Mouse (Mus musculus) heart, embryonic 13.5 days (tissue): ENCODE measurements around the gene Arhgap6. TPM values are rescaled to one million over a fixed set of nuclear protein-coding genes. Genes with fewer than 3 reads are reported as not detected.
"Not testable (repeated sequence)": the region's sequence is repeated elsewhere in the genome, so short reads cannot be mapped to it uniquely, and the experiment has no call there.

Experiments used
- ATAC-seq: fragments of 200-750 bp; cut with Nextera tagmentation; 2 replicates; pipeline ENCODE4 v1.8.0; 2017; ENCODE audit warnings: moderate TSS enrichment; ENCODE audit not compliant: insufficient number of reproducible peaks, low FRiP score, low TSS enrichment; ENCODE audit errors: extremely low read depth
- H3K27ac ChIP-seq: fragments of 300-500 bp; sonication (generic); replicated peaks from 2 replicates; pipeline ENCODE4 v1.5.1; 2015; ENCODE audit warnings: moderate library complexity, mild to moderate bottlenecking, inconsistent platforms
- H3K27me3 ChIP-seq: fragments of 300-500 bp; sonication (generic); replicated peaks from 2 replicates; pipeline ENCODE4 v1.6.1; 2015; ENCODE audit warnings: mild to moderate bottlenecking, inconsistent platforms
- H3K36me3 ChIP-seq: fragments of 300-500 bp; sonication (generic); 2 replicates; pipeline ENCODE4 v1.6.1; 2015; ENCODE audit warnings: mild to moderate bottlenecking, inconsistent platforms
- H3K4me1 ChIP-seq: fragments of 300-500 bp; sonication (generic); 2 replicates; pipeline ENCODE4 v1.6.1; 2015; ENCODE audit warnings: inconsistent platforms
- H3K4me2 ChIP-seq: fragments of 300-500 bp; sonication (generic); 2 replicates; pipeline ENCODE4 v1.6.1; 2015; ENCODE audit warnings: inconsistent platforms, mild to moderate bottlenecking, moderate library complexity
- H3K4me3 ChIP-seq: fragments of 300-500 bp; sonication (generic); 2 replicates; pipeline ENCODE4 v1.5.1; 2015; ENCODE audit warnings: moderate library complexity, mild to moderate bottlenecking, inconsistent platforms
- H3K9ac ChIP-seq: fragments of 300-500 bp; sonication (generic); 2 replicates; pipeline ENCODE4 v1.6.1; 2015; ENCODE audit warnings: inconsistent platforms, mild to moderate bottlenecking, moderate library complexity
- H3K9me3 ChIP-seq: fragments of 300-500 bp; sonication (generic); 2 replicates; pipeline ENCODE4 v1.6.1; 2016; ENCODE audit warnings: inconsistent platforms
- WGBS: fragments of 180-500 bp; shearing (Covaris S2); methylation state at CpG from one replicate; pipeline ENCODE4 v1.1.7; 2015; ENCODE audit warnings: mixed read lengths; 5-methylcytosine and 5-hydroxymethylcytosine counted together
- polyA plus RNA-seq: library from polyadenylated mRNA; unstranded; fragments of >200 nt; fragmentation: Nextera tagmentation; extraction: Ambion mirVana; gene quantifications from 2 replicates; pipeline ENCODE4 v1.2.1, GENCODE M21; 2015

Arhgap6 gene
- polyA plus RNA-seq, 1 experiment from 2014 or later = 9.9 TPM

DNA sequence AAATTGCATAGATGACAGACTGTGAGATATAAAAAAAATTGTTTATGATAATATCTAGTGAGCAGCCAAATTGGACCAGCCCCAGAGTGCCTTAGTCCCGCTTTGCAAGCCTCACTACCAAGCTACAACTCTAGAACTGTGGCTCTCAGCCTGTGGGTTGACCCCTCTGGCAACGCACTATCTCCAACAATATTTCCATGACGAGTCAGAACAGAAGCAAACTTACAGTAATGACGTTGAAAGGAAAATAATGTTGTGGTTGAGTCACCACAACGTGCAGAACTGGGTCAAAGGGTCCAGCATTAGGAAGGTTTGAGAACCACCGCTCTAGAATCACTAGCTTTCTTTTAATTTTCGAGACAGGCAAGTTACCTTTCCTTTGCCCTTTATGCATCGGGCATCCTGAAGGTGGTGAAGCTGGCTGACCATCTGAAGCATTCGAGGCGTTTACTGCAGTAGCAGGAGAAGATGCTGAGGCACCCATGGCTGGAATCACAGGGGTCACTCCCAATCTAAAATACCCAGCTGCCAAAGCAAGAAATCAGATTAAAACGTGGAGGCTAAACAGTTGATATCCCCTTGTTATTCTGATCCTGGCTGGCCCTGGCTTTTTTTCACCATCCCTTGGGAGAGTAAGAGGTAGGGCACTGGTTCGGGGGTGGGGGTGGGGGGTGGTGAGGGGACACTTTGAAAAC lies 524.3 kb downstream of the Arhgap6 start:
- 40% methylated on average over 12 of the region's 12 CpGs for WGBS
- peaks cover 20% of the 10 kb centered on the region for H3K36me3 ChIP-seq
- peaks cover 15% of the 10 kb centered on the region for H3K4me1 ChIP-seq
- H3K9ac ChIP-seq = peak overlapping the region; percentile 85
- no peaks in the 10 kb centered on the region for H3K27me3 ChIP-seq
- peak overlapping the region; percentile 83 for H3K27ac ChIP-seq
- no peaks in the 10 kb centered on the region; the same call in 1 of the 2 replicates for H3K9me3 ChIP-seq
- H3K4me2 ChIP-seq = peak overlapping the region; percentile 70
- peak overlapping the region; percentile 65 for H3K4me3 ChIP-seq
- no peak for ATAC-seq

DNA sequence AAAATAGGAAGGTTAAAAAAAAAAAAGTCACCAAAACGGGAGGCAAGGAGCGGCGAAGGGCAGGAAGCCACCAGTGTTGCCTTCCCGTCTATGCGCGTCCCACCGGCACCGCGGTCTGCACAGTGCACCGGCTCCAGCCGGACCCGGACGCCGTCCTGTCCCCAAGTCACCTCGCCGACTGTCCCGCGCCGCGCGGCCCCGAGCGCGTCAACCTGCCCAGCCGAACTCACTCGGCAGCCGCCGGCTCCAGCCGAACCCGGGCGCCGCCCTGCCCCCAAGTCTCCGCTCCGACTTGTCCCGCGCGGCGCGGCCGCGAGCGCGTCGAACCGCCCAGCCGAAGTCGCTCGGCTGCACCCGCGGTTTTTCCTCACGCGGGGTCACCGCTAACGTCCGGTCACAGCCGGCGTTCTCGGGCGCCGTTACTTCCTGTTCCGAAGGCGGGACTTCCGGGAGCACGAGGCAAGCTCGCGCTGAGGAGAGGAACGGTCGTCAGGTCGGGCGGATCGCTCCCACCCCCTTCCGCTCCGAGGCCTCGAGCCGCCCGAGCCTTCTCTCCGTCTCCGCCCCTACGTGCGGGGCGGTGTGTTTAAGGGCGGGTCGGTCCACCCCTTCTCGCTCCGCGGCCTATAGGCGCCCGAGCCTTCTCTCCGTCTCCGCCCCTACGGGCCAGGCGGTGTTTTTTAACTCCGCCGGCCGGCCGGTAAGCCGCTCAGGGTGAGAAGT lies 525.2 kb downstream of the Arhgap6 start, which contains the start of gene Hccs:
Hccs (minus strand) TSS at position 428 of the 723 bp plus-strand sequence.
- peak within 1 kb of the TSS; percentile 83 for H3K27ac ChIP-seq
- no peaks in the 10 kb centered on the region for H3K27me3 ChIP-seq
- no peaks in the 10 kb centered on the region; the same call in 1 of the 2 replicates for H3K9me3 ChIP-seq
- H3K9ac ChIP-seq = peak within 1 kb of the TSS; percentile 85
- WGBS = 17% methylated on average over 88 of the region's 97 CpGs
- ATAC-seq = peak; percentile 99
- peak within 1 kb of the TSS; percentile 65 for H3K4me3 ChIP-seq
- H3K4me2 ChIP-seq = peak within 1 kb of the TSS; percentile 70
- peaks cover 15% of the 10 kb centered on the region for H3K4me1 ChIP-seq
- H3K36me3 ChIP-seq = peaks cover 13% of the 10 kb centered on the region

DNA sequence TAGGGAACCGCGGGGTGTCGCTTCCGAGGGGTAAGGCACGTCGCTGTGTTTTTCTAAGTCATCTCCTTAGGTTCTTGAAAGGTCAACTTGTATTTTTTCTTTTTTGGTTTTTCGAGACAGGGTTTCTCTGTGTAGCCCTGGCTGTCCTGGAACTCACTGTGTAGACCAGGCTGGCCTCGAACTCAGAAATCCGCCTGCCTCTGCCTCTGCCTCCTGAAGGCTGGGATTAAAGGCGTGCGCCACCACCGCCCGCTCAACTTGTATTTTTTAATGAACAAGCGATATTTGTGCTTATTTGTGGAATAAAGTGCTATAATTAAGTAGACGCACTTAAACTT lies 525.7 kb downstream of the Arhgap6 start:
- ATAC-seq = not testable (repeated sequence)
- peak overlapping the region; percentile 50; the same call in 1 of the 2 replicates for H3K9ac ChIP-seq
- 20% methylated on average over 15 of the region's 15 CpGs for WGBS

DNA sequence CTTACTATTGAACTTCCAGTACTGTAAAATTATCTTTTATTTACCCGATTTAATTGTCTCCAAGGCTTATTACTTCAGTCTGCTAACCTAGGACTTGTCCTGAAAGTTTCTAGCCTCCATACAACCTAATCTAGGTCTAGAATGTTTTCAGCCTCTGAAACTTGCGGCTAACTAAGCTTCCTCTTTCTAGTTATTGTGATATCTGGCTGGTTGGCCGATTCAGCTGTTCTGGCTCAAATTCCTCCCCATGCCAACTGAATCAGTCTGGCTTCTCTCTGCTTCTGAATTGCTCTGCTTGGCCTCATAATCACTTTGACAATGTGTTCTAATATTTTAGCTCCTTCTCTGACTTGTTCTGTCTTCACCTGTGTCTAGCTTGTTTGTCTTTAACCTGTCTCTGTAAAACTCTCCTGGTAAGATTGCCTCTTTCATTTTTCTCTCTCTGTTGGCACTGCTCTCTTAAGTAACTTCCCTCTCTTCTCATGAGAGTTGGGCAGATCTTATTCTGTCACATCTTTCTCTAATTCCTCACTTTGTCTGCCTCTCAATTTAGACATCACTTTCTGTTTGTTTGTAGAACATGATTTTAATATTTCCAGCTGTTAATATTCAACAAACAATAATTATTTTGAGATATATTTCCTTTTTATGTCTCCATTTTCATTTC lies 531.2 kb downstream of the Arhgap6 start:
- no peak overlapping the region for H3K4me3 ChIP-seq
- no peak overlapping the region for H3K27ac ChIP-seq
- H3K27me3 ChIP-seq = no peaks in the 10 kb centered on the region
- no peak overlapping the region for H3K4me2 ChIP-seq
- ATAC-seq = no peak
- no peaks in the 10 kb centered on the region for H3K9me3 ChIP-seq
- 69% methylated on average over 3 of the region's 3 CpGs for WGBS
- H3K4me1 ChIP-seq = no peaks in the 10 kb centered on the region
- no peak overlapping the region for H3K9ac ChIP-seq
- H3K36me3 ChIP-seq = no peaks in the 10 kb centered on the region

More for the DNA sequence above, 525.7 kb downstream of the Arhgap6 start:
- not testable (repeated sequence) for H3K27me3 ChIP-seq, H3K27ac ChIP-seq, H3K36me3 ChIP-seq, H3K9me3 ChIP-seq
- Histone ChIP-seq H3K4me3 (peak overlapping the region; percentile 65), H3K4me2 (peak overlapping the region; percentile 70), H3K4me1 (peaks cover 15% of the 10 kb centered on the region)

DNA sequence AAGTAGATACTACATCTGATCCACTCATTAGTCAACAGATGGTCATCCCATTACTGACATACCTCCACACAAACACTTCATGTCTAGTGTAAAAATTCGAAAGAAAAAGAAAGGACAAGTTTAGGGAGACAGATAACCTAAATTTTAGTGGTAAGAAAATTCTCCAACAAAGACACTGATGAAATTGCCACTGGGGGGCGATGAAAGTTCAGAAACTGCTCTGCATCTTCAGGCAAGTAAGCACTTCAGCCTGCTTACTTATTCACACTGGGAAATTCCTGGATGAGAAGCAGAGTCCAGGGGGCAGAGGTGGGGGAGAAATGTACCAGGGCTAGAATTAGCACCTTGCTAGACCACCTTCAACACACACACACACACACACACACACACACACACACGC lies 537.4 kb downstream of the Arhgap6 start:
- H3K27ac ChIP-seq = no peak overlapping the region
- ATAC-seq = no peak
- no peak overlapping the region for H3K9ac ChIP-seq
- no peak overlapping the region for H3K4me2 ChIP-seq
- no peaks in the 10 kb centered on the region for H3K4me1 ChIP-seq
- WGBS = 35% methylated on average over 3 of the region's 3 CpGs
- no peaks in the 10 kb centered on the region for H3K36me3 ChIP-seq
- H3K27me3 ChIP-seq = no peaks in the 10 kb centered on the region
- no peaks in the 10 kb centered on the region for H3K9me3 ChIP-seq
- no peak overlapping the region for H3K4me3 ChIP-seq

DNA sequence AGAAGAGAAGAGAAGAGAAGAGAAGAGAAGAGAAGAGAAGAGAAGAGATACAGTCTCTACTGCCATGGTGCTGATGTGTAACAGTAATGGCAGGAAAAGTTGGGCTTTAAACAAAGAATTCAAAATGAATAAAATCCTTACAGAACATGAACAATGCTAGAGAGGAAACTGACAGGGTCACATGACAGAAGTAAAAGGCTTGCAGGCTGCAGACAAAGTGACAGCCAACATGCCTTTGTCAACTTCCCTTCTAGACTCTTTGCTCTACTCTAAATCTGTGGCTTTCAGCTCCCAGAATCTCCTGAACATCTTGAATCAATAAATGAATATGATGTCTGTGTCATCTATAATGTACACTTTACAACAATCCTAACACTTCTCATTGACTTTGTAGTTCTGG lies 542.7 kb downstream of the Arhgap6 start:
- ATAC-seq = no peak
- Histone ChIP-seq H3K27ac (no peak overlapping the region), H3K9ac (no peak overlapping the region), H3K36me3 (no peaks in the 10 kb centered on the region), H3K4me2 (no peak overlapping the region), H3K4me3 (no peak overlapping the region), H3K4me1 (no peaks in the 10 kb centered on the region), H3K27me3 (no peaks in the 10 kb centered on the region), H3K9me3 (no peaks in the 10 kb centered on the region)

DNA sequence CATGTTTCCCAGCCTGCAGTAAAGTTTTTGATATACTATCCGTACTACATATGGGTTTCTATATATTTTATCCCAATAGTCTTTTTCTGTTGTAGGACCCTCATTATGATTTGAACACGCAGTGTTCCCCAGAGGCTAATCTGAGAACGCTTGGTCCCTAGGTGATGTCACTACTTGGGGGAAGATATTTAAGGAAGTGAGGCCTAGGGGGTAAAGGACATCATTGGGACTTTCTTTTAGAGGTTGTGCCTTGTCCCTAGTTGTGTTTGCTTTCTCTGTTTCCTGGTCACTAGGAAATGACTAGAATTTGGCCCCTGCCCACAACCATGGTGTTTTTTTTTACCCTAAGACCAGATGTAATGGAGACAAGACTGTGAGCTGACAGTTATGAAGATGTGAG lies 543.3 kb downstream of the Arhgap6 start:
- ATAC-seq = no peak
- H3K9ac ChIP-seq = no peak overlapping the region
- H3K4me2 ChIP-seq = no peak overlapping the region
- H3K4me1 ChIP-seq = no peaks in the 10 kb centered on the region
- 67% methylated on average over 3 of the region's 3 CpGs for WGBS
- no peak overlapping the region for H3K27ac ChIP-seq
- H3K36me3 ChIP-seq = no peaks in the 10 kb centered on the region
- no peaks in the 10 kb centered on the region for H3K27me3 ChIP-seq
- no peaks in the 10 kb centered on the region for H3K9me3 ChIP-seq
- no peak overlapping the region for H3K4me3 ChIP-seq

Other genes starting within 250 kb of the Arhgap6 start
- gene Frmpd4, start 217.9 kb upstream of the Arhgap6 start, polyA plus RNA-seq = not detected in 2 replicates
- gene Msl3, start 121.2 kb upstream of the Arhgap6 start, polyA plus RNA-seq = 32.6 and 39.0 TPM in 2 replicates